Mouse (Mus musculus) liver, postnatal 0 days (tissue): ENCODE measurements around the gene Oas1g.

ENCODE experiments used
- CTCF ChIP-seq: sonication (generic); IDR thresholded peaks from 2 replicates; pipeline ENCODE4 v1.5.1; 2016; ENCODE audit warnings: antibody characterized with exemption, low read depth
- EP300 ChIP-seq: IDR thresholded peaks from 2 replicates; pipeline ENCODE4 v1.6.1; 2016; ENCODE audit warnings: antibody characterized with exemption, low read depth, mild to moderate bottlenecking

DNA sequence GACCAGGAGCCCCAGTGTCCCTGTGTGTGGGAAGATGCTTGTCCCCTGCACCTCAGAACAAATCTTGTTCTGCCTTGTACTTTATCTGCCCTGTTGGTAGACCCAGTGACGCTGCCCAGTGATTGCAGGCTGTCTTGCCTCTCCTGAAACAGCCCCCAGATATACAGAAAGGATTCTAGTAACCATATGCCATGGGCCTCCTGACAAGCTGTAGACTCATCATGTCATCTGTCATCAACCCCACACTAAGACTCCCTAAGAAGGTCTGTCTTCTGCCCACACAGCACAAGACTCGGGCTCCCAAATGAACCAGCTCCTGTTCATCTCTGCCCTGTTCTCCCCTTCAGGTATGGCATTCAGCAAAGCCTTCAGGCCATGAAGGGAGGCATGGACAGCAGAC lies 28.2 kb downstream of the Oas1g start:
- no peak for TF ChIP-seq CTCF
- no peak for TF ChIP-seq EP300
